Mouse (Mus musculus): ENCODE measurements around the gene Tcl1b1.

GRCm38 (mm10) chr12:105116648-105117047, 42.8 kb upstream of the Tcl1b1 start:
- no peak for TF ChIP-seq CTCF (IDR thresholded peaks at IDR 0.05; ENCODE audit: borderline replicate concordance, extremely low read depth, insufficient read depth, insufficient read length)
- TF ChIP-seq POLR2A (IDR thresholded peaks at IDR 0.05; ENCODE audit: borderline replicate concordance, extremely low read depth, insufficient read depth, insufficient read length, poor library complexity, severe bottlenecking): no peak

Data from brain, embryonic 14.5 days (tissue).